Mouse (Mus musculus): ENCODE measurements at regions not wholly inside any gene's neighbourhood (a gene's known extent, or its start where the extent isn't known, plus 50 kb on each side); places are given as distances from the start of the nearest gene placed in this dataset.

- Histone ChIP-seq H3K4me1 (replicated peaks; ENCODE audit: control insufficient read depth, insufficient read depth, low read length) (no peaks in the 10 kb centered on the region), H3K4me3 (ENCODE audit: low read depth, low read length) (no peak overlapping the region), H3K9me3 (ENCODE audit: control insufficient read depth, low read length) (no peaks in the 10 kb centered on the region), H3K4me2 (ENCODE audit: low read depth, low read length, severe bottlenecking) (no peak overlapping the region), H3K27ac (ENCODE audit: low read depth, low read length) (no peak overlapping the region), H3K9ac (ENCODE audit: low read length) (no peak overlapping the region), H3K36me3 (ENCODE audit: control insufficient read depth, insufficient read depth, low read length) (no peaks in the 10 kb centered on the region), H3K27me3 (ENCODE audit: control insufficient read depth, insufficient read depth, low read length) (no peaks in the 10 kb centered on the region)
- DNase-seq (ENCODE audit: low spot score) (no peak), ATAC-seq (replicated peaks; ENCODE audit: low FRiP score) (no peak)
- WGBS = 89% methylated on average over 9 of the region's 9 CpGs
These were observed 80.7 kb upstream of the Syndig1 start for GRCm38 (mm10) chr2:149748240-149748822.

- WGBS = 82% methylated on average over 4 of the region's 4 CpGs
- no peak overlapping the region for H3K4me3 ChIP-seq (ENCODE audit: low read depth, low read length)
- H3K27ac ChIP-seq (ENCODE audit: low read depth, low read length) = no peak overlapping the region
- H3K36me3 ChIP-seq (ENCODE audit: control insufficient read depth, insufficient read depth, low read length) = no peaks in the 10 kb centered on the region
- H3K4me2 ChIP-seq (ENCODE audit: low read depth, low read length, severe bottlenecking) = no peak overlapping the region
- no peak for ATAC-seq (replicated peaks; ENCODE audit: low FRiP score)
- no peak for DNase-seq (ENCODE audit: low spot score)
- no peak overlapping the region for H3K9ac ChIP-seq (ENCODE audit: low read length)
- H3K4me1 ChIP-seq (replicated peaks; ENCODE audit: control insufficient read depth, insufficient read depth, low read length) = no peaks in the 10 kb centered on the region
- no peaks in the 10 kb centered on the region for H3K9me3 ChIP-seq (ENCODE audit: control insufficient read depth, low read length)
- no peaks in the 10 kb centered on the region for H3K27me3 ChIP-seq (ENCODE audit: control insufficient read depth, insufficient read depth, low read length)
These were observed 69.9 kb upstream of the Syndig1 start for GRCm38 (mm10) chr2:149759151-149759550.

DNA sequence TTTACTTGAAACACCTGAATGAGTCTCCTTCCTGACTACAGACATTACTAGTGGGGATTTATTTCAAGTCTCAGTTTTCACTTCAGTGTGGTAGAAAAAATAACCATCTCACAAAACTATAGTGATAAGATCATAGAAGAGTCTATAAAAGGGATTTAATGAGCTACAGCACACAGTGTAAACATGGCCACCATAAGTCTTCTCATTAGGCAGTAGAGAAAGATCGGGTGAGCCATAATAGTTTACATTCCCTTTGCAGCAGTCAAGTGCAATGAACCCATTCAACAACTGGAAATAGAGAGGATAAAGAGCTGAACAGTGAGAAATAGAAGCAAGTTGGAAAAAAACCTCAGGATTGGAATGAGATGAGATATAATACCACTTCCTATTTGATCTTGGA lies 65.1 kb upstream of the Syndig1 start:
- Histone ChIP-seq H3K4me3 (ENCODE audit: low read depth, low read length) (no peak overlapping the region), H3K4me2 (ENCODE audit: low read depth, low read length, severe bottlenecking) (no peak overlapping the region), H3K9me3 (ENCODE audit: control insufficient read depth, low read length) (no peaks in the 10 kb centered on the region), H3K27ac (ENCODE audit: low read depth, low read length) (no peak overlapping the region), H3K4me1 (replicated peaks; ENCODE audit: control insufficient read depth, insufficient read depth, low read length) (no peaks in the 10 kb centered on the region), H3K27me3 (ENCODE audit: control insufficient read depth, insufficient read depth, low read length) (no peaks in the 10 kb centered on the region), H3K36me3 (ENCODE audit: control insufficient read depth, insufficient read depth, low read length) (no peaks in the 10 kb centered on the region), H3K9ac (ENCODE audit: low read length) (no peak overlapping the region)
- WGBS = 76% methylated on average over 1 of the region's 1 CpGs
- DNase-seq (ENCODE audit: low spot score) (no peak), ATAC-seq (replicated peaks; ENCODE audit: low FRiP score) (no peak)

DNA sequence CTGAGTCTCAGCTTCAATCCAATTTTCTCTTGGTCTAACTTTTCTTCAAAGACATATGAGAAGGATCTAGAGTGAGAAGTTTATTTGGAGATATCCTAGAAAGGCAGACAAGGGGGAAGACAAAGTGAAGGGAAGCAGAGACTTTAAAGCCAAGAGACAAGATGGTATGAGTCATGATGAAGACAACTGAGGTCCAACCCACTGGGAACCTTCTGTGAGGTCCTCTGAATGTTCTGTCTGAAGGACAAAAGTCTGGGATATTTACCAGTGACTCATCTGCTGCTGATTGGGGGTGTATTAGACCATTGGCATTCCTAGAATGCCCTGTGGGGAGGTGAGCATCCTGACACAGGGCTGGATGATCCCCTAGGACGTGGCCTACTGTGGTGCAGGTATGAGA lies 61.0 kb upstream of the Syndig1 start:
- Histone ChIP-seq H3K4me1 (replicated peaks; ENCODE audit: control insufficient read depth, insufficient read depth, low read length) (no peaks in the 10 kb centered on the region), H3K36me3 (ENCODE audit: control insufficient read depth, insufficient read depth, low read length) (no peaks in the 10 kb centered on the region), H3K9me3 (ENCODE audit: control insufficient read depth, low read length) (no peaks in the 10 kb centered on the region), H3K4me3 (ENCODE audit: low read depth, low read length) (no peak overlapping the region), H3K27ac (ENCODE audit: low read depth, low read length) (no peak overlapping the region), H3K9ac (ENCODE audit: low read length) (no peak overlapping the region), H3K27me3 (ENCODE audit: control insufficient read depth, insufficient read depth, low read length) (no peaks in the 10 kb centered on the region), H3K4me2 (ENCODE audit: low read depth, low read length, severe bottlenecking) (no peak overlapping the region)
- no peak for DNase-seq (ENCODE audit: low spot score)
- no peak for ATAC-seq (replicated peaks; ENCODE audit: low FRiP score)
- 68% methylated on average over 1 of the region's 1 CpGs for WGBS

DNA sequence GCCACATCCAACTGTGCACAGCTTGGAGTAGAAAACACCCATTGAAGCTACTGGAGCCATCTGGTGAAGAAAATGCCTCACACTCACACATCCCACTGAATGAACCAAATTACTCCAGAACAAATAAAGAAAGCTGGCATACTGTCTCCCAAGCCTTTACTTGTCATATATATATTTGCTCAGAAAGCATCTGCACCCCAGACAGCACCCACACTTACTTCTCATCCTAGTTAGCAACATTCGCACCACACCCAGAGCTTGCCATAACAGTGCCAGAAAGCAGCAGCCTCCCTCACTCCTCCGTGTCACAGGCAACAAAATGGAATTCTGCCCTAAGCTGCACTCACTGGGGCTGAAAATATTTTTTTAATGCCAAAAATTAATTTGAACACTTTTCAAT lies 60.5 kb upstream of the Syndig1 start:
- no peaks in the 10 kb centered on the region for H3K36me3 ChIP-seq (ENCODE audit: control insufficient read depth, insufficient read depth, low read length)
- no peaks in the 10 kb centered on the region for H3K27me3 ChIP-seq (ENCODE audit: control insufficient read depth, insufficient read depth, low read length)
- DNase-seq (ENCODE audit: low spot score) = no peak
- no peak overlapping the region for H3K9ac ChIP-seq (ENCODE audit: low read length)
- ATAC-seq (replicated peaks; ENCODE audit: low FRiP score) = no peak
- no peak overlapping the region for H3K4me3 ChIP-seq (ENCODE audit: low read depth, low read length)
- H3K27ac ChIP-seq (ENCODE audit: low read depth, low read length) = no peak overlapping the region
- 81% methylated on average over 2 of the region's 2 CpGs for WGBS
- no peaks in the 10 kb centered on the region for H3K9me3 ChIP-seq (ENCODE audit: control insufficient read depth, low read length)
- H3K4me2 ChIP-seq (ENCODE audit: low read depth, low read length, severe bottlenecking) = no peak overlapping the region
- H3K4me1 ChIP-seq (replicated peaks; ENCODE audit: control insufficient read depth, insufficient read depth, low read length) = no peaks in the 10 kb centered on the region

DNA sequence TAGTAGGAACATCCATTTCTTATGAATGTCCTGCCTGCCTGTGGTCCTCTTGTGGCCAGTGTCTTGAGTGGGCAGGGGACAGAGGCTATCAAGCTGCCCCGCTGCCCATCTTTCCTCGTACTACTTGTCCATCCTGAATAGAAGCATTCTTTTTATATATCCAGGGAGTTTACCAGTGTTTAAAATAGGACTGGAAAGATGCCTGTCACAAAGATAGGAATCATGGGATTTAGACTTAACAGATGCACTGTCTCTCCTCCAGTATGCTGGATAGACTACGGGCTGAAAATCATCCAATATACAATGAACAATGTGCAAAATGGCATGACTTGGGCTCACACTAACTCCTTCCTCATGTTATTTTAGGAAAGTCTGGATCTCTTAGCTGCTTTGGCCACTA lies 51.7 kb upstream of the Syndig1 start:
- no peak overlapping the region for H3K9ac ChIP-seq (ENCODE audit: low read length)
- H3K27me3 ChIP-seq (ENCODE audit: control insufficient read depth, insufficient read depth, low read length) = no peaks in the 10 kb centered on the region
- 92% methylated on average over 3 of the region's 3 CpGs for WGBS
- H3K27ac ChIP-seq (ENCODE audit: low read depth, low read length) = no peak overlapping the region
- DNase-seq (ENCODE audit: low spot score) (no peak), ATAC-seq (replicated peaks; ENCODE audit: low FRiP score) (no peak)
- no peak overlapping the region for H3K4me3 ChIP-seq (ENCODE audit: low read depth, low read length)
- H3K4me2 ChIP-seq (ENCODE audit: low read depth, low read length, severe bottlenecking) = no peak overlapping the region
- no peaks in the 10 kb centered on the region for H3K36me3 ChIP-seq (ENCODE audit: control insufficient read depth, insufficient read depth, low read length)
- H3K9me3 ChIP-seq (ENCODE audit: control insufficient read depth, low read length) = no peaks in the 10 kb centered on the region
- H3K4me1 ChIP-seq (replicated peaks; ENCODE audit: control insufficient read depth, insufficient read depth, low read length) = no peaks in the 10 kb centered on the region

Data from forebrain, embryonic 11.5 days (tissue).